Comparison of ENCODE assay signal across 14 mouse cellular contexts in genomic region chr4:56220531-56220930, GRCm38 (mm10).
DNase-seq lines count a peak whose midpoint lies in the region; ATAC-seq and TF ChIP-seq lines count a peak whose summit lies in the region.
"Had no signal": no experiment of that assay in that cellular context is flagged by ENCODE, and none has a peak within 500 bp of the region (broad histone marks: within the 10 kb centered on the region; RNA-seq: fewer than 3 reads in every experiment).

No protein-coding gene starts in this region.

- DNase-seq in hindbrain, embryonic 10.5 days (ENCODE audit: low spot score) = peak; percentile 17
- no peak for DNase-seq in hindbrain, embryonic 14.5 days (ENCODE audit: low spot score)
- DNase-seq in retina, postnatal 1 day = peak; percentile 16
- DNase-seq in retina, embryonic 14.5 days (ENCODE audit: low spot score) = no peak
- DNase-seq in lung, postnatal 14 days = peak; percentile 33
- no peak for DNase-seq in spleen, adult 18-20 months
- no peak for DNase-seq in spleen, postnatal 36 days (ENCODE audit: low spot score in 2 of 2)
- no peak for DNase-seq in kidney, adult 2 months
- DNase-seq: cerebellum, adult 18-20 months; gastrocnemius, postnatal 10 days; kidney, postnatal 10 days; liver; right cerebral cortex, postnatal 25 days; thymus, adult 2 months had no signal

- H3K9ac ChIP-seq in hindbrain, embryonic 14.5 days = no peak overlapping the region

- H3K27me3 ChIP-seq in hindbrain, embryonic 10.5 days (ENCODE audit: insufficient read depth, poor library complexity, severe bottlenecking) = no peaks in the 10 kb centered on the region
- no peaks in the 10 kb centered on the region for H3K27me3 ChIP-seq in hindbrain, embryonic 14.5 days (ENCODE audit: control insufficient read depth, insufficient read depth, low read length)
- H3K27me3 ChIP-seq in kidney, adult 2 months (replicated peaks; ENCODE audit: control insufficient read depth, insufficient read depth, low read length) = no peaks in the 10 kb centered on the region

- H3K9me3 ChIP-seq in hindbrain, embryonic 10.5 days = no peaks in the 10 kb centered on the region
- no peaks in the 10 kb centered on the region for H3K9me3 ChIP-seq in hindbrain, embryonic 14.5 days (ENCODE audit: control insufficient read depth, low read length)

- no peak for TF ChIP-seq POLR2A in kidney, adult 2 months (IDR thresholded peaks at IDR 0.05; ENCODE audit: low read depth, low read length)

- H3K4me1 ChIP-seq in hindbrain, embryonic 10.5 days (replicated peaks) = peaks cover 25% of the 10 kb centered on the region
- peaks cover 11% of the 10 kb centered on the region; the same call in 1 of the 2 replicates for H3K4me1 ChIP-seq in hindbrain, embryonic 14.5 days (replicated peaks; ENCODE audit: control insufficient read depth, insufficient read depth, low read length)
- no peaks in the 10 kb centered on the region for H3K4me1 ChIP-seq in kidney, adult 2 months (ENCODE audit: control insufficient read depth, insufficient read depth, low read length)

- no peak overlapping the region for H3K4me3 ChIP-seq in hindbrain, embryonic 10.5 days
- no peak overlapping the region for H3K4me3 ChIP-seq in hindbrain, embryonic 14.5 days (replicated peaks; ENCODE audit: low read length)
- no peak overlapping the region for H3K4me3 ChIP-seq in kidney, adult 2 months (ENCODE audit: insufficient read depth, low read depth, low read length)

- TF ChIP-seq CTCF in kidney, adult 2 months (conservative IDR thresholded peaks at IDR 0.05; ENCODE audit: insufficient read depth, insufficient read length, low read depth, low read length) = no peak

- WGBS in hindbrain, embryonic 10.5 days = 46% methylated on average over 8 of the region's 8 CpGs
- 26% methylated on average over 8 of the region's 8 CpGs for WGBS in hindbrain, embryonic 14.5 days
- WGBS in kidney, adult 2 months = 41% methylated on average over 8 of the region's 8 CpGs

- H3K4me2 ChIP-seq in hindbrain, embryonic 14.5 days (replicated peaks) = no peak overlapping the region

- H3K27ac ChIP-seq in hindbrain, embryonic 10.5 days = no peak overlapping the region
- H3K27ac ChIP-seq in hindbrain, embryonic 14.5 days = no peak overlapping the region
- H3K27ac ChIP-seq in kidney, adult 2 months (ENCODE audit: insufficient read depth, low read depth, low read length) = no peak overlapping the region

- ATAC-seq in hindbrain, embryonic 14.5 days (ENCODE audit: low FRiP score) = no peak

- no peaks in the 10 kb centered on the region for H3K36me3 ChIP-seq in hindbrain, embryonic 10.5 days
- no peaks in the 10 kb centered on the region for H3K36me3 ChIP-seq in hindbrain, embryonic 14.5 days (replicated peaks; ENCODE audit: control insufficient read depth, insufficient read depth)
- H3K36me3 ChIP-seq in kidney, adult 2 months (ENCODE audit: control insufficient read depth, insufficient read depth, low read length) = no peaks in the 10 kb centered on the region

Comparison
In these comparisons a context has a peak if more than half of its experiments do, and no peak if none do; other contexts are left out.
1. DNase-seq: peak in hindbrain, embryonic 10.5 days (single experiment), retina, postnatal 1 day (single experiment) and lung, postnatal 14 days (single experiment); none in hindbrain, embryonic 14.5 days (single experiment), retina, embryonic 14.5 days (single experiment), spleen, adult 18-20 months (0 of 2), spleen, postnatal 36 days (0 of 2) and kidney, adult 2 months (single experiment).